Mouse (Mus musculus): Measurements from ENCODE around the gene Sirt3. TPM values are rescaled to one million over a fixed set of nuclear protein-coding genes. Genes with fewer than 3 reads are reported as not detected.

The Sirt3 gene
- polyA plus RNA-seq, 1 experiment from 2014 or later: 17.9 TPM

GRCm38 (mm10) chr7:140908634-140909107 lies 26.6 kb upstream of the Sirt3 start:
- Histone ChIP-seq H3K36me3 (ENCODE audit: control insufficient read depth, insufficient read depth, low read length) (no peaks in the 10 kb centered on the region), H3K9ac (ENCODE audit: low read length) (peak overlapping the region; percentile 54), H3K27me3 (ENCODE audit: control insufficient read depth, insufficient read depth, low read length) (no peaks in the 10 kb centered on the region), H3K4me2 (replicated peaks; ENCODE audit: low read depth) (peak overlapping the region; percentile 70), H3K4me1 (replicated peaks; ENCODE audit: control insufficient read depth, insufficient read depth) (0 out of 2 replicates have a peak, but pooled peaks cover 6% of the 10 kb centered on the region), H3K4me3 (ENCODE audit: low read depth, low read length) (peak overlapping the region; percentile 36), H3K9me3 (ENCODE audit: control insufficient read depth, low read length) (no peaks in the 10 kb centered on the region), H3K27ac (replicated peaks) (no peak overlapping the region)
- ATAC-seq (ENCODE audit: low FRiP score, low TSS enrichment) (peak; percentile 67), DNase-seq (ENCODE audit: low spot score) (peak; percentile 83)
- 1% methylated on average over 19 of the region's 19 CpGs for WGBS
- TF ChIP-seq CTCF (IDR thresholded peaks at IDR 0.05; ENCODE audit: low read depth) (peak; percentile 93), EP300 (optimal IDR thresholded peaks at IDR 0.05) (no peak)

- H3K4me3 ChIP-seq (ENCODE audit: low read depth, low read length): no peak overlapping the region
- no peaks in the 10 kb centered on the region for H3K9me3 ChIP-seq (ENCODE audit: control insufficient read depth, low read length)
- peak overlapping the region; percentile 54; the same call in 1 of the 2 replicates for H3K9ac ChIP-seq (ENCODE audit: low read length)
- ATAC-seq (ENCODE audit: low FRiP score, low TSS enrichment): no peak
- DNase-seq (ENCODE audit: low spot score): no peak
- H3K27ac ChIP-seq (replicated peaks): no peak overlapping the region
- TF ChIP-seq CTCF (IDR thresholded peaks at IDR 0.05; ENCODE audit: low read depth) (no peak), EP300 (optimal IDR thresholded peaks at IDR 0.05) (no peak)
- H3K36me3 ChIP-seq (ENCODE audit: control insufficient read depth, insufficient read depth, low read length): no peaks in the 10 kb centered on the region
- H3K27me3 ChIP-seq (ENCODE audit: control insufficient read depth, insufficient read depth, low read length): no peaks in the 10 kb centered on the region
- WGBS: 41% methylated on average over 7 of the region's 7 CpGs
- H3K4me2 ChIP-seq (replicated peaks; ENCODE audit: low read depth): peak overlapping the region; percentile 70; the same call in 1 of the 2 replicates
- H3K4me1 ChIP-seq (replicated peaks; ENCODE audit: control insufficient read depth, insufficient read depth): 0 out of 2 replicates have a peak, but pooled peaks cover 6% of the 10 kb centered on the region
Observed at GRCm38 (mm10) chr7:140908181-140908580, 26.1 kb upstream of the Sirt3 start.

- ATAC-seq (ENCODE audit: low FRiP score, low TSS enrichment): no peak
Observed at GRCm38 (mm10) chr7:140907697-140908096, 25.6 kb upstream of the Sirt3 start.

GRCm38 (mm10) chr7:140907131-140907530 lies 25.0 kb upstream of the Sirt3 start:
- 69% methylated on average over 13 of the region's 13 CpGs for WGBS
- no peak overlapping the region for H3K4me2 ChIP-seq (replicated peaks; ENCODE audit: low read depth)
- H3K27ac ChIP-seq (replicated peaks): no peak overlapping the region
- no peaks in the 10 kb centered on the region for H3K9me3 ChIP-seq (ENCODE audit: control insufficient read depth, low read length)
- no peak overlapping the region for H3K9ac ChIP-seq (ENCODE audit: low read length)
- ATAC-seq (ENCODE audit: low FRiP score, low TSS enrichment) (no peak), DNase-seq (ENCODE audit: low spot score) (no peak)
- H3K27me3 ChIP-seq (ENCODE audit: control insufficient read depth, insufficient read depth, low read length): no peaks in the 10 kb centered on the region
- H3K36me3 ChIP-seq (ENCODE audit: control insufficient read depth, insufficient read depth, low read length): no peaks in the 10 kb centered on the region
- H3K4me1 ChIP-seq (replicated peaks; ENCODE audit: control insufficient read depth, insufficient read depth): 0 out of 2 replicates have a peak, but pooled peaks cover 3% of the 10 kb centered on the region
- no peak overlapping the region for H3K4me3 ChIP-seq (ENCODE audit: low read depth, low read length)
- no peak for TF ChIP-seq CTCF (IDR thresholded peaks at IDR 0.05; ENCODE audit: low read depth)
- TF ChIP-seq EP300 (optimal IDR thresholded peaks at IDR 0.05): no peak

More at GRCm38 (mm10) chr7:140907697-140908096, 25.6 kb upstream of the Sirt3 start:
- no peaks in the 10 kb centered on the region for H3K9me3 ChIP-seq (ENCODE audit: control insufficient read depth, low read length)
- H3K4me2 ChIP-seq (replicated peaks; ENCODE audit: low read depth): no peak overlapping the region
- WGBS: 74% methylated on average over 7 of the region's 7 CpGs
- no peaks in the 10 kb centered on the region for H3K36me3 ChIP-seq (ENCODE audit: control insufficient read depth, insufficient read depth, low read length)
- no peaks in the 10 kb centered on the region for H3K27me3 ChIP-seq (ENCODE audit: control insufficient read depth, insufficient read depth, low read length)
- no peak overlapping the region for H3K4me3 ChIP-seq (ENCODE audit: low read depth, low read length)
- no peak for DNase-seq (ENCODE audit: low spot score)
- TF ChIP-seq CTCF (IDR thresholded peaks at IDR 0.05; ENCODE audit: low read depth) (peak; percentile 28; the same call in 1 of the 2 replicates), EP300 (optimal IDR thresholded peaks at IDR 0.05) (no peak)
- no peak overlapping the region for H3K27ac ChIP-seq (replicated peaks)
- H3K4me1 ChIP-seq (replicated peaks; ENCODE audit: control insufficient read depth, insufficient read depth): 0 out of 2 replicates have a peak, but pooled peaks cover 3% of the 10 kb centered on the region
- H3K9ac ChIP-seq (ENCODE audit: low read length): no peak overlapping the region

- no peak for ATAC-seq (ENCODE audit: low FRiP score, low TSS enrichment)
- WGBS: 67% methylated on average over 2 of the region's 2 CpGs
Observed at GRCm38 (mm10) chr7:140905642-140906081, 23.6 kb upstream of the Sirt3 start.

GRCm38 (mm10) chr7:140903212-140903611 lies 21.1 kb upstream of the Sirt3 start:
- Histone ChIP-seq H3K4me3 (ENCODE audit: low read depth, low read length) (no peak overlapping the region), H3K9me3 (ENCODE audit: control insufficient read depth, low read length) (no peaks in the 10 kb centered on the region), H3K27ac (replicated peaks) (no peak overlapping the region), H3K9ac (ENCODE audit: low read length) (no peak overlapping the region), H3K4me2 (replicated peaks; ENCODE audit: low read depth) (no peak overlapping the region), H3K36me3 (ENCODE audit: control insufficient read depth, insufficient read depth, low read length) (peaks cover 3% of the 10 kb centered on the region; the same call in 1 of the 2 replicates), H3K4me1 (replicated peaks; ENCODE audit: control insufficient read depth, insufficient read depth) (no peaks in the 10 kb centered on the region), H3K27me3 (ENCODE audit: control insufficient read depth, insufficient read depth, low read length) (no peaks in the 10 kb centered on the region)
- ATAC-seq (ENCODE audit: low FRiP score, low TSS enrichment) (peak; percentile 64), DNase-seq (ENCODE audit: low spot score) (peak; percentile 79)
- peak; percentile 94 for TF ChIP-seq CTCF (IDR thresholded peaks at IDR 0.05; ENCODE audit: low read depth)
- TF ChIP-seq EP300 (optimal IDR thresholded peaks at IDR 0.05): no peak
- 27% methylated on average over 13 of the region's 13 CpGs for WGBS

More at GRCm38 (mm10) chr7:140905642-140906081, 23.6 kb upstream of the Sirt3 start:
- no peak overlapping the region for H3K4me3 ChIP-seq (ENCODE audit: low read depth, low read length)
- no peaks in the 10 kb centered on the region for H3K27me3 ChIP-seq (ENCODE audit: control insufficient read depth, insufficient read depth, low read length)
- H3K9me3 ChIP-seq (ENCODE audit: control insufficient read depth, low read length): no peaks in the 10 kb centered on the region
- H3K4me2 ChIP-seq (replicated peaks; ENCODE audit: low read depth): no peak overlapping the region
- H3K36me3 ChIP-seq (ENCODE audit: control insufficient read depth, insufficient read depth, low read length): no peaks in the 10 kb centered on the region
- H3K27ac ChIP-seq (replicated peaks): no peak overlapping the region
- H3K9ac ChIP-seq (ENCODE audit: low read length): no peak overlapping the region
- no peak for DNase-seq (ENCODE audit: low spot score)
- 0 out of 2 replicates have a peak, but pooled peaks cover 3% of the 10 kb centered on the region for H3K4me1 ChIP-seq (replicated peaks; ENCODE audit: control insufficient read depth, insufficient read depth)
- no peak for TF ChIP-seq CTCF (IDR thresholded peaks at IDR 0.05; ENCODE audit: low read depth)
- no peak for TF ChIP-seq EP300 (optimal IDR thresholded peaks at IDR 0.05)

All from stomach, postnatal 0 days (tissue).